Mouse (Mus musculus) erythroblast, embryonic 14.5 days (primary cell): Measurements from ENCODE around the gene Tspyl4. TPM values are rescaled to one million over a fixed set of nuclear protein-coding genes. Genes with fewer than 3 reads are reported as not detected.

Experiments used
- H3K27me3 ChIP-seq: 2 replicates; pipeline ENCODE4 v1.6.1; 2012; ENCODE audit warnings: inconsistent platforms; ENCODE audit not compliant: control insufficient read depth
- H3K36me3 ChIP-seq: 2 replicates; pipeline ENCODE4 v1.6.1; 2012; ENCODE audit warnings: mild to moderate bottlenecking, inconsistent platforms; ENCODE audit not compliant: control insufficient read depth
- H3K4me1 ChIP-seq: 2 replicates; pipeline ENCODE4 v1.6.1; 2012; ENCODE audit warnings: inconsistent platforms; ENCODE audit not compliant: control insufficient read depth
- H3K4me3 ChIP-seq: replicated peaks from 2 replicates; pipeline ENCODE3; 2012; ENCODE audit warnings: moderate library complexity, mild to moderate bottlenecking, inconsistent platforms
- H3K9me3 ChIP-seq: 2 replicates; pipeline ENCODE4 v1.6.1; 2012; ENCODE audit warnings: low read length, inconsistent platforms, mixed read lengths; ENCODE audit not compliant: control insufficient read depth
- GATA1 ChIP-seq: IDR thresholded peaks from 2 replicates; pipeline ENCODE4 v1.6.1; 2012; ENCODE audit warnings: low read length, inconsistent platforms, mixed read lengths
- TAL1 ChIP-seq: IDR thresholded peaks from 3 replicates; pipeline ENCODE4 v1.6.1; 2012; ENCODE audit warnings: low read length, inconsistent platforms, mixed read lengths
- polyA plus RNA-seq: library from polyadenylated mRNA; stranded (reverse); fragments of >175 nt; gene quantifications from 2 replicates; pipeline ENCODE4 v1.2.3, GENCODE M21; 2012

Gene Tspyl4
- polyA plus RNA-seq, 1 experiment, result not detected

DNA sequence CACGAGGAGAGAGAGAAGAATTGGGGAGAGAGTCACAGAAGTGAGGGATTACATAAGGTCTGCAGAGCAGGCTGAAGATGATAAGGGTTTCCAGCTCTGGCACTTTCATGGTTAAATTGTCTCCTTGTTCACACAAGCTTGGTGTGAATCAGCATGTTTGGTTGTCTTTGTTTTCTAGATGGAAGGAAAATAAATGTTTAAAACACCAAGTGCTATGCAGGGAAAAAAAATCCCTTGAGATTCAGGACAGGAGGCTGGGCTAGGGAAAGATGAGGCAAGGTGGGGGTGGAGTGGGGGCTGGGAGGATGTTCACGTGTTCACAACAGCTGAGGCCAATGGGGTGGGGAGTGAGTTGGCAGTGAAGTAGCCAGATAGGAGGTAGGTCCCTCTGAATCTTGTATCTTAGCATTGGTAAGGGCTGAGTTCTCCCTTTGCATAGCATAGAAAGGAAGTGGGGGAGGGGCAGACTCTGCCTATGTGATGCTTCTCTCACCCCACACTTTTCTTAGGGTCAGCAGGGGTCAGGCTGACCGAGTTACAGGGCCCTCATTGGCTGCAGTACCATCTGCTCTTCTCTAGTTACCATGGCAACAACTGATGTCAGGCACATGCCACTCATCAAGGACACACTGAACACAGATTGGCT is 19.5 kb downstream of the Tspyl4 start:
- no peak for TF ChIP-seq TAL1
- no peak for TF ChIP-seq GATA1
- Histone ChIP-seq H3K36me3 (peaks cover 2% of the 10 kb centered on the region; the same call in 1 of the 2 replicates), H3K4me3 (no peak overlapping the region), H3K9me3 (no peaks in the 10 kb centered on the region), H3K4me1 (peaks cover 3% of the 10 kb centered on the region; the same call in 1 of the 2 replicates), H3K27me3 (no peaks in the 10 kb centered on the region)

DNA sequence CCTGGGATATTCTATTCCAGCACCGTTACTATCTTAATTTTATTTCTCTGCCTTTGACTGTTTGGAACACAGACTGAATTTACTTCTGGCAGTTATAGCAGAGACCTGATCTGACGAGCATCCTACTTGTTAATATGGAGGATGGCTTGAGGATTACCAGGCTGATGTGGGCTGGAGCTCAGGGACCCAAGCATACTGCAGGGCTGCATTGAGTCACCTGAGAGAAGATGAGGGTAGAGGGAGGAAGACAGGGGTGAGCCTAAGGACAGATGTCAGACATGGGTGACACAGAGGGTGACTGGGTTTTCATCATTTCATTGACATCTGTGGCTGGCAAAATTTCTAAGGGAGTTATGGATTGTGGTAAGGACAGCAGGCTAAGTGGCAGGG is 20.0 kb downstream of the Tspyl4 start:
- Histone ChIP-seq H3K9me3 (no peaks in the 10 kb centered on the region), H3K36me3 (peaks cover 2% of the 10 kb centered on the region; the same call in 1 of the 2 replicates), H3K4me1 (peaks cover 3% of the 10 kb centered on the region; the same call in 1 of the 2 replicates), H3K4me3 (no peak overlapping the region), H3K27me3 (no peaks in the 10 kb centered on the region)
- TF ChIP-seq TAL1 (no peak), GATA1 (no peak)

DNA sequence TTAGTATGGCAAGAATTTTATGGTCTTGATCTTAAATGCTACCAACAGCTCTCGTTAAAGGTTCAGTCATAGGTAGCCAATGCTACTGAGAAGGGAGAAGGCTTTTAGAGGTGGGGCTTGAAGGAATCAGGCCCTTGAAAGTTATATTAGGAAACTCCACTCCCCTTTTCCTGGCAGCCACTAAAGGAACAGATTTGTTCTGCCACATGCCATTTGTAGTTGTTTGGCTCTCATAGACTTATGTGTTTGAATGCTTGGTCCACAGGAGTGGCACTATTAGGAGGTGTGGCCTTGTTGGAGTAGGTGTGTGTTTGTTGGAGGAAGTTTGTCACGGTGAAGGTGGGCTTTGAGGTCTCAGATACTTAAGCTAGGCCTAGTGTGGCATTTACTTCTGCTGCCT is 23.6 kb downstream of the Tspyl4 start:
- TF ChIP-seq GATA1 (no peak), TAL1 (no peak)
- Histone ChIP-seq H3K4me1 (peaks cover 3% of the 10 kb centered on the region; the same call in 1 of the 2 replicates), H3K9me3 (no peaks in the 10 kb centered on the region), H3K36me3 (no peaks in the 10 kb centered on the region; the same call in 1 of the 2 replicates), H3K27me3 (no peaks in the 10 kb centered on the region), H3K4me3 (no peak overlapping the region)

DNA sequence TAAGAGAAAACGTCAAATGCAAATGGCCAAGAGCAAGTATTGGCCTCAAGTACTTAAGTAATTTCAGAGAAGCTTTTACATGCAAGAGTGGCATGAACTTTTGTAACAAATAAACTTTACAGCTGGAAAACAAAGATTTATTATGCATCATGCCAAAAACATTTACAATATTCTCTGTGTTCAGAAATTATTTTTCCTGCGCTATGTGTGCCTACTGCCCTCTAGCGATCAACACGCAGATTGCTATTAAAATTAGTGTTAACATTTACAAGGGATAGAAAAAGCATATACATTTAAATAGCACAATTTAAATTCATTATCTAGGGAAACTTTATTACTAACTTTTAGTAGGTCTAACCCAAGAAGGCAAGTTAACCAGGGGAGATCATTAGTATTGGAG is 29.5 kb downstream of the Tspyl4 start:
- Histone ChIP-seq H3K4me3 (no peak overlapping the region), H3K36me3 (no peaks in the 10 kb centered on the region; the same call in 1 of the 2 replicates), H3K4me1 (no peaks in the 10 kb centered on the region), H3K27me3 (no peaks in the 10 kb centered on the region), H3K9me3 (no peaks in the 10 kb centered on the region)
- no peak for TF ChIP-seq TAL1
- TF ChIP-seq GATA1, result no peak

DNA sequence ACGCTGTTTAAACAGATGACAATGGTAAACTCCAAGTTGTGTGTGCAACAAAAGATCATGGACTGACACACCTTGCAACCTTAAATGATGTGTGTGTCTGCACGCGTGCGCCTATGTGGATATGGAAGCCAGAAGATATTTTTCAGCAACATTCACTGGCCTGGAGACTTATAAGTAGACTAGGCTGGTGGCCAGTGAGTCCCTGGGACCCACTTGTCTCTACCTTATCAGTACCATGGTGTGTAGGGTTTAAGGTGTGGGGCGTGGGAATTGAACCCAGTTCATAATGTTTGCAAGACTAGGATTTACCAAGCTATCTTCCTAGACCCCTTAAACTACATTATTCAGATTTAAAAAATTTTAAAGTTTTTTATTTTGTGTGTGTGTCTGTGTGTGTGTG is 29.9 kb downstream of the Tspyl4 start:
- H3K27me3 ChIP-seq, result no peaks in the 10 kb centered on the region
- no peak overlapping the region for H3K4me3 ChIP-seq
- no peaks in the 10 kb centered on the region for H3K36me3 ChIP-seq
- no peaks in the 10 kb centered on the region for H3K9me3 ChIP-seq
- no peaks in the 10 kb centered on the region for H3K4me1 ChIP-seq
- no peak for TF ChIP-seq GATA1
- no peak for TF ChIP-seq TAL1

DNA sequence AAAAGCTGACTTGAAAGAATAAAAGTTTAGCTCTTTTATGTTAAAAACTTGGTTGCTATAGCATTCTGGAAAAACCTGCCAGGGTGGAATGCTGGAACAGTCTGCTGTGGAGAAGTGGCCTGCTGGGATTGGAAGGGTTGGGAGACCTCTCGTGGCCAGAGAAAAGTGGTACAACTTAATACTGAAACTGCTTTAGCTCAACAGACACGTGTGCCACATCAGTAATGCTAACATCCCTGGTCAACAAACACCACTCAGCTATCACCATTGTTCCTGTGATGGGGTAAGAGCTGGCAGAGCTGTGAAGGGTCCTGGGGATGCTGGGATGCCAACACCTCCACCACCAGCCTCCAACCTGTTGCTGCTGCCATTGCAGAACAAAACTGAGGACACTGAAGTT is 31.1 kb downstream of the Tspyl4 start:
- Histone ChIP-seq H3K27me3 (no peaks in the 10 kb centered on the region), H3K36me3 (no peaks in the 10 kb centered on the region), H3K4me3 (no peak overlapping the region), H3K4me1 (no peaks in the 10 kb centered on the region), H3K9me3 (no peaks in the 10 kb centered on the region)
- no peak for TF ChIP-seq GATA1
- no peak for TF ChIP-seq TAL1

DNA sequence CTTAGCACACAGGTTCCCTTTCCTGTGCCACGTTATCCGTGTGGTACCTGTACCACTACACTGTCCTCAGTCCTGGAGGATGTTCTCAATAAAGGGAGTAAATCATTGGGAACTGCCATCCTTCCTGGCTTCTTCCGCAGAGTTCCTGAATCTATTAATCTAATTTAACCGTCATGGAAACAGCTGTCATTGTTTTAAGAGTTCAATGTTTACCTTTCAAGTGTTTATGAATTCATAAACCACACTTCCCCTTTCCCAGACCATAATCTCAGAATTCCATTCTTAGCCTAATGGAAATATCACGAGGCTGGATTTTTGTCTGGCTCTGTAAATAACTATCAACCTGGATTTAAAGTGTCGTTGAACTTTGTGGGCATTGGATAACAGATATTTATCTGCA is 43.8 kb downstream of the Tspyl4 start:
- Histone ChIP-seq H3K4me3 (no peak overlapping the region), H3K4me1 (no peaks in the 10 kb centered on the region), H3K36me3 (no peaks in the 10 kb centered on the region), H3K9me3 (no peaks in the 10 kb centered on the region), H3K27me3 (no peaks in the 10 kb centered on the region)
- no peak for TF ChIP-seq GATA1
- no peak for TF ChIP-seq TAL1

DNA sequence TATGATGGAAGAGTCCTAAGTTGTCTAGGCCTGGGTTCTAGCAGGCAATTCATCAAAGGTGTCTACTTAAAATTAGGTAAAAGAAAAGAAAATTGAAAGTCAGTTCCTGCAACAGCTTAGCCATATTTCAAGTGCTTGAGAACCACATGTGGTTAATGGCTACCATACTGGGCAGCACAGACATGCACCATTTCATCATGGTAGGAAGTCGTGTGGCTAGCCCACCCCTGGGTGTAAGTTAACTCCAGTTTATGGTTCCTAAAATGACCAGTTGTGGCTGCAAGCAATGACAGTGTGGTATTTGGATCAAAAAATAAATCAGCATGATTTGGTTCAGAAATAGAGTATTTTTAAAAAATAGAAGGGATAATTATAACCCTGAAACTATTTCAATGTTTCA is 44.6 kb downstream of the Tspyl4 start:
- H3K4me3 ChIP-seq, result no peak overlapping the region
- H3K4me1 ChIP-seq, result no peaks in the 10 kb centered on the region
- no peaks in the 10 kb centered on the region for H3K36me3 ChIP-seq
- TF ChIP-seq GATA1 (no peak), TAL1 (no peak)
- no peaks in the 10 kb centered on the region for H3K9me3 ChIP-seq
- H3K27me3 ChIP-seq, result no peaks in the 10 kb centered on the region

Other genes with a start within 250 kb of the Tspyl4 start
- not detected in 2 replicates for gene Calhm5, start 200.9 kb upstream of the Tspyl4 start, polyA plus RNA-seq
- 0.05 TPM in 1 of 2 replicates, not detected in the other for gene Calhm6, start 169.5 kb upstream of the Tspyl4 start, polyA plus RNA-seq
- 0.02 TPM in 1 of 2 replicates, not detected in the other for gene Dse, start 89.7 kb upstream of the Tspyl4 start, polyA plus RNA-seq
- 1.7 and 2.7 TPM in 2 replicates for gene Tspyl1, start 15.3 kb upstream of the Tspyl4 start, polyA plus RNA-seq
- not detected in 2 replicates for gene Col10a1, start 92.5 kb downstream of the Tspyl4 start, polyA plus RNA-seq
- gene Nt5dc1, start 121.1 kb downstream of the Tspyl4 start, polyA plus RNA-seq, result 0.14 and 0.17 TPM in 2 replicates
- gene Frk, start 186.0 kb downstream of the Tspyl4 start, polyA plus RNA-seq, result not detected in 2 replicates